Mouse (Mus musculus) limb, embryonic 14.5 days (tissue): Measurements from ENCODE around the gene 2810408A11Rik. TPM values are rescaled to one million over a fixed set of nuclear protein-coding genes. Genes with fewer than 3 reads are reported as not detected.

Source experiments
- ATAC-seq: fragments of 200-750 bp; cut with Nextera tagmentation; 2 replicates; pipeline ENCODE4 v1.8.0; 2017; ENCODE audit warnings: low read depth, moderate number of reproducible peaks, moderate TSS enrichment; ENCODE audit not compliant: low FRiP score
- DNase-seq: peaks from one replicate; pipeline ENCODE4 v3.0.0-alpha.2; 2015; ENCODE audit warnings: low spot score
- H3K27ac ChIP-seq: fragments of 300-500 bp; sonication (generic); replicated peaks from 2 replicates; pipeline ENCODE4 v1.5.1; 2014; ENCODE audit warnings: low read depth, mild to moderate bottlenecking, low read length, moderate library complexity, mixed read lengths
- H3K27me3 ChIP-seq: fragments of 300-500 bp; sonication (generic); 2 replicates; pipeline ENCODE4 v1.6.1; 2014; ENCODE audit warnings: low read length, mixed read lengths; ENCODE audit not compliant: control insufficient read depth, insufficient read depth
- H3K36me3 ChIP-seq: fragments of 300-500 bp; sonication (generic); 2 replicates; pipeline ENCODE4 v1.6.1; 2014; ENCODE audit warnings: mild to moderate bottlenecking, low read length, moderate library complexity, mixed read lengths; ENCODE audit not compliant: control insufficient read depth, insufficient read depth
- H3K4me1 ChIP-seq: fragments of 300-500 bp; sonication (generic); 2 replicates; pipeline ENCODE4 v1.6.1; 2014; ENCODE audit warnings: antibody characterized with exemption, low read length, mixed read lengths; ENCODE audit not compliant: control insufficient read depth, insufficient read depth
- H3K4me2 ChIP-seq: fragments of 300-500 bp; sonication (generic); replicated peaks from 2 replicates; pipeline ENCODE4 v1.6.1; 2014; ENCODE audit warnings: low read depth, mild to moderate bottlenecking, low read length, moderate library complexity; ENCODE audit not compliant: severe bottlenecking
- H3K4me3 ChIP-seq: fragments of 300-500 bp; sonication (generic); replicated peaks from 2 replicates; pipeline ENCODE4 v1.5.1; 2014; ENCODE audit warnings: low read length
- H3K9ac ChIP-seq: fragments of 300-500 bp; sonication (generic); 2 replicates; pipeline ENCODE4 v1.6.1; 2014; ENCODE audit warnings: mild to moderate bottlenecking, low read depth, low read length, moderate library complexity; ENCODE audit not compliant: severe bottlenecking
- H3K9me3 ChIP-seq: fragments of 300-500 bp; sonication (generic); 2 replicates; pipeline ENCODE4 v1.6.1; 2016; ENCODE audit warnings: low read length; ENCODE audit not compliant: control insufficient read depth
- POLR2A ChIP-seq: fragments of 200-500 bp; IDR thresholded peaks from 2 replicates; pipeline ENCODE4 v1.8.0; 2012; ENCODE audit warnings: inconsistent platforms, mild to moderate bottlenecking, moderate library complexity, borderline replicate concordance; ENCODE audit not compliant: insufficient read depth, insufficient read length; ENCODE audit errors: extremely low read depth
- WGBS: fragments of 180-500 bp; shearing (Covaris S2); extraction: QIAGEN DNeasy Blood & Tissue Kit; methylation state at CpG from one replicate; pipeline ENCODE4 v1.1.7; 2014; 5-methylcytosine and 5-hydroxymethylcytosine counted together
- polyA plus RNA-seq, 2 experiments: library from polyadenylated mRNA; depleted of rRNA in 1 of 2; stranded (reverse) in 1 of 2; unstranded in 1 of 2; fragments of >200 nt; fragmentation: Nextera tagmentation in 1 of 2; extraction: Ambion mirVana in 1 of 2; gene quantifications; 2 replicates each; pipeline versions ENCODE4 v1.2.1 to v1.2.3; 2012 to 2014

The 2810408A11Rik gene
- polyA plus RNA-seq, 2 experiments = 8.9 TPM

- WGBS = 61% methylated on average over 5 of the region's 5 CpGs
- Histone ChIP-seq H3K27ac (no peak overlapping the region), H3K4me1 (peaks cover 4% of the 10 kb centered on the region), H3K9ac (no peak overlapping the region), H3K4me3 (no peak overlapping the region), H3K9me3 (no peaks in the 10 kb centered on the region), H3K36me3 (no peaks in the 10 kb centered on the region), H3K4me2 (no peak overlapping the region), H3K27me3 (no peaks in the 10 kb centered on the region)
- no peak for TF ChIP-seq POLR2A
- DNase-seq = no peak
- ATAC-seq = no peak
These were observed 6.1 kb downstream of the 2810408A11Rik start for GRCm38 (mm10) chr11:69894671-69895070.

- no peak for ATAC-seq
These were observed 9.3 kb downstream of the 2810408A11Rik start for GRCm38 (mm10) chr11:69891482-69891881.

GRCm38 (mm10) chr11:69886907-69887635, 13.7 kb downstream of the 2810408A11Rik start:
- Histone ChIP-seq H3K4me2 (no peak overlapping the region), H3K4me3 (no peak overlapping the region), H3K9me3 (no peaks in the 10 kb centered on the region), H3K27ac (no peak overlapping the region), H3K27me3 (no peaks in the 10 kb centered on the region), H3K4me1 (no peaks in the 10 kb centered on the region), H3K9ac (no peak overlapping the region), H3K36me3 (no peaks in the 10 kb centered on the region)
- no peak for TF ChIP-seq POLR2A
- DNase-seq (no peak), ATAC-seq (no peak)
- WGBS = 71% methylated on average over 8 of the region's 8 CpGs

More at GRCm38 (mm10) chr11:69891482-69891881, 9.3 kb downstream of the 2810408A11Rik start:
- no peaks in the 10 kb centered on the region for H3K27me3 ChIP-seq
- DNase-seq = no peak
- H3K4me1 ChIP-seq = no peaks in the 10 kb centered on the region
- no peak overlapping the region for H3K4me2 ChIP-seq
- no peaks in the 10 kb centered on the region for H3K9me3 ChIP-seq
- H3K36me3 ChIP-seq = no peaks in the 10 kb centered on the region
- TF ChIP-seq POLR2A = no peak
- H3K27ac ChIP-seq = no peak overlapping the region
- no peak overlapping the region for H3K9ac ChIP-seq
- WGBS = 81% methylated on average over 4 of the region's 4 CpGs
- no peak overlapping the region for H3K4me3 ChIP-seq

- 84% methylated on average over 8 of the region's 8 CpGs for WGBS
- no peak overlapping the region for H3K27ac ChIP-seq
- H3K9me3 ChIP-seq = no peaks in the 10 kb centered on the region
- no peak for ATAC-seq
- no peak for TF ChIP-seq POLR2A
- no peak overlapping the region for H3K9ac ChIP-seq
- H3K4me1 ChIP-seq = peaks cover 8% of the 10 kb centered on the region
- H3K27me3 ChIP-seq = no peaks in the 10 kb centered on the region
- no peak overlapping the region for H3K4me2 ChIP-seq
- no peaks in the 10 kb centered on the region for H3K36me3 ChIP-seq
- no peak for DNase-seq
- H3K4me3 ChIP-seq = no peak overlapping the region
These were observed 16.1 kb downstream of the 2810408A11Rik start for GRCm38 (mm10) chr11:69884663-69885062.

GRCm38 (mm10) chr11:69884240-69884639, 16.5 kb downstream of the 2810408A11Rik start:
- no peak overlapping the region for H3K4me3 ChIP-seq
- H3K36me3 ChIP-seq = no peaks in the 10 kb centered on the region
- peaks cover 12% of the 10 kb centered on the region for H3K4me1 ChIP-seq
- TF ChIP-seq POLR2A = no peak
- no peak for DNase-seq
- WGBS = 74% methylated on average over 9 of the region's 9 CpGs
- no peak overlapping the region for H3K27ac ChIP-seq
- H3K27me3 ChIP-seq = no peaks in the 10 kb centered on the region
- H3K9me3 ChIP-seq = no peaks in the 10 kb centered on the region
- H3K9ac ChIP-seq = no peak overlapping the region
- H3K4me2 ChIP-seq = no peak overlapping the region
- no peak for ATAC-seq
